Mouse (Mus musculus) liver, embryonic 12.5 days (tissue): ENCODE measurements around the gene Rgs14. TPM values are rescaled to one million over a fixed set of nuclear protein-coding genes. Genes with fewer than 3 reads are reported as not detected.

Experiments used
- ATAC-seq: fragments of 200-750 bp; cut with Nextera tagmentation; 2 replicates; pipeline ENCODE4 v1.8.0; 2017; ENCODE audit warnings: moderate number of reproducible peaks, mild to moderate bottlenecking, moderate library complexity
- H3K27ac ChIP-seq: fragments of 300-500 bp; sonication (generic); 2 replicates; pipeline ENCODE4 v1.5.1; 2016; ENCODE audit warnings: mild to moderate bottlenecking
- H3K27me3 ChIP-seq: fragments of 300-500 bp; sonication (generic); replicated peaks from 2 replicates; pipeline ENCODE4 v1.6.1; 2016; ENCODE audit warnings: mild to moderate bottlenecking, moderate library complexity
- H3K36me3 ChIP-seq: fragments of 300-500 bp; sonication (generic); 2 replicates; pipeline ENCODE4 v1.6.1; 2016; ENCODE audit warnings: mild to moderate bottlenecking, moderate library complexity
- H3K4me1 ChIP-seq: fragments of 300-500 bp; sonication (generic); 2 replicates; pipeline ENCODE4 v1.6.1; 2016
- H3K4me2 ChIP-seq: fragments of 300-500 bp; sonication (generic); 2 replicates; pipeline ENCODE4 v1.6.1; 2016; ENCODE audit warnings: mild to moderate bottlenecking, moderate library complexity
- H3K4me3 ChIP-seq: fragments of 300-500 bp; sonication (generic); 2 replicates; pipeline ENCODE4 v1.5.1; 2016; ENCODE audit warnings: mild to moderate bottlenecking, moderate library complexity
- H3K9ac ChIP-seq: fragments of 300-500 bp; sonication (generic); 2 replicates; pipeline ENCODE4 v1.6.1; 2016; ENCODE audit warnings: mild to moderate bottlenecking, moderate library complexity
- H3K9me3 ChIP-seq: fragments of 300-500 bp; sonication (generic); replicated peaks from 2 replicates; pipeline ENCODE4 v1.6.1; 2016; ENCODE audit warnings: mild to moderate bottlenecking, moderate library complexity
- WGBS: fragments of 180-500 bp; shearing (Covaris S2); methylation state at CpG from one replicate; pipeline ENCODE4 v1.1.7; 2016; ENCODE audit not compliant: insufficient replicate concordance; 5-methylcytosine and 5-hydroxymethylcytosine counted together
- polyA plus RNA-seq: library from polyadenylated mRNA; unstranded; fragments of >200 nt; fragmentation: Nextera tagmentation; extraction: Ambion mirVana; gene quantifications from 2 replicates; pipeline ENCODE4 v1.2.1, GENCODE M21; 2016

Rgs14 gene
- polyA plus RNA-seq, 1 experiment from 2014 or later, result 1.9 TPM

DNA sequence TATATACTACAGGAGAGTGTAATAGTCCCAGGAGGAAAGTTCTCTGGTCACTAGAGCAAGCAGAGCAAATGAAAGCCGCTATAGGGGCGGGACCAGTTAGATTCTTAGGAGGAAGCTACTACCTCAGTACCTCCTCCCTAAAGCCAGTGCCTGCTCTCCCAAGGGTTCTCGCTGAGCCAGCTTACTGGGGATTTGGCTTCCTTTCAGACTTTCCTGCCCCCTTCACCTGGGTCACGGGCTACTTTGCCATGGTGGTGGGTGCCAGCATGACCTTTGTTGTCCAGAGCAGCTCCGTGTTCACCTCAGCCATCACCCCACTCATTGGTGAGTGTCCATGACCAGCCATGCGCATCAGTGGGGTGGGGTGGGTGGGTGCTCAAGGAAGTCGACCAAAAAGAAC lies 42.3 kb downstream of the Rgs14 start:
- H3K4me2 ChIP-seq, result no peak overlapping the region
- peaks cover 89% of the 10 kb centered on the region for H3K27me3 ChIP-seq
- no peaks in the 10 kb centered on the region for H3K9me3 ChIP-seq
- WGBS, result 54% methylated on average over 7 of the region's 7 CpGs
- no peaks in the 10 kb centered on the region for H3K36me3 ChIP-seq
- peaks cover 16% of the 10 kb centered on the region for H3K4me1 ChIP-seq
- no peak overlapping the region for H3K4me3 ChIP-seq
- no peak for ATAC-seq
- H3K27ac ChIP-seq, result no peak overlapping the region
- H3K9ac ChIP-seq, result no peak overlapping the region

DNA sequence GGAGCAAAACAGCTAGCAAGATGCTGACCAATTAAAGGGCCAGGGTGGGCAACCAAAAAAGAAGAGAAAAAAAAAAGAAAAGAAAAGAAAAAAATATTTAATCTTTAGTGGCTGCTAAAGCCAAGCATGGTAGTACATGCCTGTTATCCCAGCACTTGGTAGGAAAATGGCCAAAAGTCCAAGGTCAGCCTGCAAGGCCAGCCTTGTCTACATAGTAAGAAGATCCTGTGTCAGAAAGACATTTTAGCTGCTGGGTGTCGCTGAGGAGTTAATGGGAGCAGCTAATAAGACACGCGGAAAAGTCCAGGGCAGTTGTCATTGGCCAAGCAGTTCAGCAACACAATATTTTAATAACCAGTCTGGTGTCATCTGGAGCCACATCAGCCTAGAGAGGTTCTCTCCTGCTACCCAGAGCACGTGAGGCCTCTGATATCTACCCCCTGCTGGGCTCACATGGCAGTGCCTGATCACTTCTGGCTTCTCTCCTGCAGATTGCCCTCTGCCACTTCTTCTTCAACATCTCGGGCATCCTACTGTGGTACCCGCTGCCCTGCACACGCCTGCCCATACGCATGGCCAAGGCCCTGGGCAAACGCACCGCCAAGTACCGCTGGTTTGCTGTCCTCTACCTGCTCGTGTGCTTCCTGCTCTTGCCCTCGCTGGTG lies 43.2 kb downstream of the Rgs14 start:
- Histone ChIP-seq H3K4me1 (peaks cover 16% of the 10 kb centered on the region), H3K36me3 (no peaks in the 10 kb centered on the region), H3K27ac (no peak overlapping the region), H3K4me3 (no peak overlapping the region), H3K9ac (no peak overlapping the region), H3K9me3 (no peaks in the 10 kb centered on the region), H3K27me3 (peaks cover 89% of the 10 kb centered on the region), H3K4me2 (no peak overlapping the region)
- WGBS, result 70% methylated on average over 13 of the region's 13 CpGs
- ATAC-seq, result no peak

DNA sequence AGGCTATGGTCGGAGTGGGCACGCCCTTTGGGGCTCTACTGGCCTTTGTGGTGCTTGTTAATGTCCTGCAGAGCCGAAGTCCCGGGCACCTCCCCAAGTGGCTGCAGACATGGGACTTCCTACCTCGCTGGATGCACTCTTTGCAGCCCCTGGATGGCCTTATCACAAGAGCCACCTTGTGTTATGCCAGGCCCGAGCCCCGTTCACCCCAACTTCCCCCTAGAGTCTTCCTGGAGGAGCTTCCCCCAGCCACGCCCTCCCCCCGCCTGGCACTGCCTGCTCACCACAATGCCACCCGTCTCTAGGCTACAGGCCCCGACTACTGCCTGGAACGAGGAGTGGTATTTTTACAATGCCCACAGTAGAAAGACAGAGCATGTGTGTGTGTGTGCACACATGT lies 43.8 kb downstream of the Rgs14 start:
- Histone ChIP-seq H3K4me3 (no peak overlapping the region), H3K27me3 (peaks cover 89% of the 10 kb centered on the region), H3K4me2 (no peak overlapping the region), H3K36me3 (no peaks in the 10 kb centered on the region), H3K9ac (no peak overlapping the region), H3K27ac (no peak overlapping the region), H3K9me3 (no peaks in the 10 kb centered on the region), H3K4me1 (peaks cover 22% of the 10 kb centered on the region)
- 28% methylated on average over 12 of the region's 12 CpGs for WGBS
- no peak for ATAC-seq

DNA sequence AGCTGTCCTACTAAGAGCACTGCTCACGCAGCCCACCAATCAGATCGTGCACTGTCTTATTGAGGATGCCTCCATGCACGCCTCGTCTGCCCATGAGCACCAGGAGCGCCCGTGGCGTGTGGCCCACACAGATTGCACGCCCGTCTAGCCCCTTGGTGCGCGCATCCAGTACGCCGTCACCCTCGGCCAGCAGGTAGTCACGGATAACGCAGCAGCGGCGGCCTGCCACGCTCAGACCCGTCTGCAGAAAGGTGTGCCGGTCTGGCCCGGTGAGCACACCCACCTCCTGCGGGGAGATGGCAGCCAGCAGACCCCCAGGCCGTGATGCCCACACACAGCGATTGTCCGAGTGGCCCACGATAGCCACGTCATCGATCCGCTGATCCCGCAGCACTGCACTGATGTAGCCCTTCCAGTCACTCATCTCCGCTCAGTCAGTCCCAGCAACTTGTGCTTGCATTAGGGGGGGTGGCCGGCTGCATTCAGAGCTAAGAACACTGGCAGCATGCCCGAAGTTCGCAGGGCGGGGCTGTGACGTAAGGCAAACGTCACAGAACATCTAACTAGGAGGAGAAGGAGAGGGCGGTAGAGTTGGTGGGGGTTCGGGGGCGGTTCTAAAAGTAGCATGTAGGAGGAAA lies 45.3 kb downstream of the Rgs14 start, which contains the start of gene Pfn3:
Pfn3 (minus strand) TSS at position 490 of the 638 bp plus-strand sequence.
- Histone ChIP-seq H3K4me3 (peak within 1 kb of the TSS; percentile 25), H3K36me3 (no peaks in the 10 kb centered on the region), H3K4me2 (peak within 1 kb of the TSS; percentile 48), H3K9me3 (no peaks in the 10 kb centered on the region), H3K27me3 (peaks cover 88% of the 10 kb centered on the region), H3K27ac (no peak within 1 kb of the TSS), H3K9ac (no peak within 1 kb of the TSS), H3K4me1 (peaks cover 24% of the 10 kb centered on the region)
- 14% methylated on average over 41 of the region's 41 CpGs for WGBS
- ATAC-seq, result no peak

DNA sequence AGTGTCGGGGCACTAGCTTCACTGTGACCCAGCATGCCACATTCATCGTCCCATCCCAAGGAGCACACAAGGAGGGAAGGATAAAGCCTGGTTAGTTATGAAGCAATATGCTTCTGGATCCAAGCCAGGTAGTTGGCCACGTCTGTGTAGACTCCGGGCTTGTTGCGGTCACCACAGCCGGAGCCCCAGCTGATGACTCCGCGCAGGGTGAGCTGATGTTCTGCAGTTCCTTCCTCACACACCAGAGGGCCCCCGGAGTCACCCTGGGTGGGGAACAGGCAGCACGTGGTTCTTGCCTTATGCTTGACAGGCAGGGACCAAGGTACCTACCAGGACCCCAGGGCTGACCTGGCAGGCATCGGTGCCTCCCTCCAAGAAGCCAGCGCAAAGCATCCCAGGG lies 48.5 kb downstream of the Rgs14 start:
- H3K9ac ChIP-seq, result no peak overlapping the region
- peaks cover 35% of the 10 kb centered on the region for H3K4me1 ChIP-seq
- no peak overlapping the region for H3K4me3 ChIP-seq
- 9% methylated on average over 12 of the region's 12 CpGs for WGBS
- H3K27me3 ChIP-seq, result peaks cover 88% of the 10 kb centered on the region
- H3K36me3 ChIP-seq, result no peaks in the 10 kb centered on the region
- ATAC-seq, result peak; percentile 58; the same call in 1 of the 2 replicates
- no peak overlapping the region for H3K27ac ChIP-seq
- 0 out of 2 replicates have a peak overlapping the region, but pooled peaks have one; percentile 2 for H3K4me2 ChIP-seq
- no peaks in the 10 kb centered on the region for H3K9me3 ChIP-seq

DNA sequence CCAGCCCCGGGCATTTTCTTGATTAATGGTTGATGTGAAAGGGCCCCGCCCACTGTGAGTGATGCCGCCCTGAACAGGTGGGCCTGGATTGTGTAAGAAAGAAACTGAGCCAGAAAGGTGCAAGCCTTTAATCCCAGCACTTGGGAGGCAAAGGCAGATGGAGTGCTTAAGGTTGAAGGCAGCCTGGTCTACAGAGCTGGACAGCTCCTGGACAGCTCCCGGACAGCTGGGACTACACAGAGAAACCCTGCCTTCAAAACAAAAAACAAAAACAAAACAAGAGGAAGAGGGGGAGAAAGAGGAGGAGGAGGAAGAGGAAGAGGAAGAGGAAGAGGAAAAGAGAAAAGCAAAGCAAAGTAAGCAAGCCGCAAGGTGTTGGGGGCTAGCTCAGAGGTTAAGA lies 49.6 kb downstream of the Rgs14 start:
- H3K36me3 ChIP-seq, result no peaks in the 10 kb centered on the region
- H3K9me3 ChIP-seq, result no peaks in the 10 kb centered on the region
- no peak overlapping the region for H3K27ac ChIP-seq
- peaks cover 83% of the 10 kb centered on the region for H3K27me3 ChIP-seq
- H3K4me2 ChIP-seq, result no peak overlapping the region
- 63% methylated on average over 5 of the region's 5 CpGs for WGBS
- H3K4me3 ChIP-seq, result no peak overlapping the region
- peaks cover 27% of the 10 kb centered on the region for H3K4me1 ChIP-seq
- no peak overlapping the region for H3K9ac ChIP-seq
- ATAC-seq, result no peak

DNA sequence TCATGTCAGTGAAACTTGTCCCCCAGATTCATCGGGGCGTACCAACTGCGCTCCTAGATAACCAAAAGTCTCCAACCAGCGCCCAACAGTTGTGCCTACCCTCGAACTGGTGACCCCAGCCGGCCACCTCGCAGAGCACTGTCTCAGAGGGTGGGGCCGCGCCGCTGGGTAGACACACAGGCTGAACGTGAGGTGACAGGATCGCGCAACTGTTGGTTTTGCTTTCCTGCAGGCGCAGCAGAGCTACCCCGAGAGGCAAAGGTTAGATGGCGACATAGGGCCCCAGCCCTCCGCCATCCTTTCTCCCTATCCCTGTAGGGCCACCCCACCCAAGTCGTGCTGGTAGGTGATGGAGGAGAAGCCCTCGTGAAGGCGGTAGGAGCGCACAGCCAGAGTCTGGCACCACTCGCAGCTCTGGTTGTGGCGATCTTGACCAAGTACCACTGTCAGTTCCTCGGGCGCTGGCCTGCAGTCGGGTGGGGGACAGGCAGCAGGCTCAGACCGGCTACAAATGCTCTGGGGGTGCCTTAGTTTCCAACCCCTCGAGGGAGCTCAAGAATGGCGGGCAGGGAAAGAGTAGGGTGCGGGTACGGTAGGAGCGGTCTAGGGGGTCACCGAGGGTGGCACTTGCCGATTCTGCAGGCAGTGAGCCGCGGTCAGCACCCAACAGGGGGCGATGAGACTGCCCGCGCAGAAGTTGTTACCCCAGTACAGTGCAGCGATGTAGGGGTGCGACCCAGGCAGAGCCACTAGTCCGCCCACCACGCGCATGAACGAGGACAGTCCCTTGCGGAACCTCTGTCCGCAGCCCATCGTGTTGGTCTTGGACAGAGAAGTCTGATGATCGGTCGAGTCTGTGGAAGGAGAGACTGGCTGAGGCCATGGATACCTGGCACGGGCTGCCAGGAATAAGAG lies 50.7 kb downstream of the Rgs14 start:
- peaks cover 21% of the 10 kb centered on the region for H3K4me1 ChIP-seq
- no peak overlapping the region for H3K4me3 ChIP-seq
- no peak overlapping the region for H3K4me2 ChIP-seq
- peak; percentile 31; the same call in 1 of the 2 replicates for ATAC-seq
- no peak overlapping the region for H3K9ac ChIP-seq
- 23% methylated on average over 51 of the region's 51 CpGs for WGBS
- no peak overlapping the region for H3K27ac ChIP-seq
- no peaks in the 10 kb centered on the region for H3K36me3 ChIP-seq
- no peaks in the 10 kb centered on the region for H3K9me3 ChIP-seq
- H3K27me3 ChIP-seq, result peaks cover 77% of the 10 kb centered on the region

DNA sequence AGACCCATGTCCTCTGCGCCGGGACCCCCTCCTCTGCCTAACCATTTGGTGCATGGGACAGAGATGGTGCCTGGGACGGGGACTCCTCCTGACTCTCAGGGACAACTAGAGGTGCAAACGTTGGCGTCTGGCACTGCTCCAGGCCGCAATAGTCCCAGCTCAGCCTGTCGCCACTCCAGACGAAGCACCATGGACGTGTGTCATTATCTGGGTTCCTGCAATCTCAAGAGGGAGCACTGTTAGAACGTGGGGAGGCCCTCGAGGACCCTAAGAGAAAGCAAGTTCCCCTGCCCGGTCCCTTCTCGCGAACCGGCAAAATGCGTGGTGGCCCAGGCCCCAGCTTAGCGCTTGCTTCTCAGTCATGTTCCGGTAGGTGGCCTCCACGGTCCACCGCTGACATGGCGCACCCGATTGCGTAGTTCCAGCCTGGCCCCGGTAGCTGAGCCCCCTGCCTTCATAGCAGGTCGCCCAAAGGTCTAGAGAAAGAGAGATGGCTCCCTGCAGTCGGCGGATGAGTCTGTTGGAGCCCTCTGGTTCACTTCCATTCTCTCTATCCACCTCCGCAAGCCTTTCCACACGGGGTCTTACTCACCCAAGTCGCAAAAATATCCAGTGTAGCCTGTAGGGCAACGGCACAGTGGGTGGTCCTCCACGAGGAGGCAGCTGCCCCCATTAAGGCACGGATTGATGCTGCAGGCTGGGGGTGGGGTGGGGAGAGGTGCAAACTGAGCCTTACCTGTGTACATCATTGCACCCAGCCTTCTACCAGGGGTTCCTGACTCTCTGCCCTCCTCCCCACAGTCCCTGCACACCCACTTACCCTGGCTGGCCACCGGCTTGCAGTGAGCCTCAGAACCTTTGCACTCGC lies 51.6 kb downstream of the Rgs14 start:
- no peak for ATAC-seq
- peaks cover 77% of the 10 kb centered on the region for H3K27me3 ChIP-seq
- WGBS, result 8% methylated on average over 35 of the region's 35 CpGs

DNA sequence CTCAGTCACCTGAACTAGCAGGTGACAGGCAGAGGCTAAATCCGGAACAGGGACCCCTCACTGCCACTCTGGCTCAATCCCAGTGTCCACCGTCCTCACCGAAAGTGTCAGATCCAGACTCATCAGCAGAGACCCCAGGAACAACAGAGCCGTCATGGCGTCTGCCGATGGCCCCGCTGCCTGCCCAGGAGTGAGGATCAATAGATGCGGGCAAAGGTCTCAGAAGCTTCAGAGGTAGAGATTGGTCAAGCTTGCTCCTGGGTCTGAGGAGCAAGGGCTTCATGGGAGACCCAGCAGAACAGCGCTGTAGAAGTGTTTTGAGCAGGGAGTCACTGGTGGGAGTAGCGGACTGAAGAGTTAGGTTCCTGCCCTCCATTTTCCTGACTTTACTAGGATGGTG lies 57.1 kb downstream of the Rgs14 start, which contains the start of gene F12:
F12 (minus strand) TSS at position 181 of the 400 bp plus-strand sequence.
- Histone ChIP-seq H3K4me1 (0 out of 2 replicates have a peak, but pooled peaks cover 5% of the 10 kb centered on the region), H3K4me2 (peak within 1 kb of the TSS; percentile 40), H3K4me3 (peak within 1 kb of the TSS; percentile 28), H3K36me3 (no peaks in the 10 kb centered on the region), H3K27me3 (peaks cover 38% of the 10 kb centered on the region), H3K9ac (peak within 1 kb of the TSS; percentile 22; the same call in 1 of the 2 replicates), H3K27ac (0 out of 2 replicates have a peak within 1 kb of the TSS, but pooled peaks have one; percentile 6), H3K9me3 (no peaks in the 10 kb centered on the region)
- 71% methylated on average over 10 of the region's 10 CpGs for WGBS
- no peak for ATAC-seq

More for the DNA sequence above, 51.6 kb downstream of the Rgs14 start:
- peak overlapping the region; percentile 22; the same call in 1 of the 2 replicates for H3K4me2 ChIP-seq
- H3K9me3 ChIP-seq, result no peaks in the 10 kb centered on the region
- H3K9ac ChIP-seq, result no peak overlapping the region
- peaks cover 20% of the 10 kb centered on the region for H3K4me1 ChIP-seq
- no peaks in the 10 kb centered on the region for H3K36me3 ChIP-seq
- no peak overlapping the region for H3K4me3 ChIP-seq
- no peak overlapping the region for H3K27ac ChIP-seq

DNA sequence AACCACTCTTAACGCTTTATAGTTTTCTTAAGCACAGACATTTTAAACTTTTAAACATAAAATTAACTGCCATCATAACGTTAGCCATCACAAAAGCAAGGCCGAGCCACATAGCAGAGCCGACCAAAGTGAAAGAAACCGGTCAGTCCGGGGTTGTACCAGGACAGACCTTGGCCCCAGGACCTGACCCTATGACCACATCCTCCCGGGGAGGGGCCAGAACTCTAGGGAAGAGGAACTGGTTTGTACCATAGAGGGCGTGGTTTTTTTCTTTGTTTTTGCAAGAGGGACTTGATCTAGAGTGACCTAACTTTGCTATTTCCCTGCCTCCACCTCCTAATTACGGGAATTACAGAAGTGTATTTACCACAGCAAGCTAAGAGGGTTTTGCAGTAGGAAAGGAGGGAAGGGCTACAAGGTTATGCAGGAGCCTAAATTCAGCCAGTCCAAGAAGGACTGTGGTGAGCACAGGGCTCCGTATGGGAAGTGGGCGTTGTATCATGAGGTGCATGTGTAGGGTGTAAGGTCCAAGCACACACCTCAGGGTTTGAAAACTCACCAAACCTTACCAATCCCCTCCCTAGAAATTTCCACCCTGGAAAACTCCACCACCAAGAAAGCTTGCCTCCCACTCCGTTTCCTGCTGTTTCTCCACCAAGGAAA lies 59.8 kb downstream of the Rgs14 start:
- H3K4me3 ChIP-seq, result no peak overlapping the region
- H3K27ac ChIP-seq, result peak overlapping the region; percentile 65; the same call in 1 of the 2 replicates
- H3K27me3 ChIP-seq, result peaks cover 17% of the 10 kb centered on the region; the same call in 1 of the 2 replicates
- H3K36me3 ChIP-seq, result no peaks in the 10 kb centered on the region
- ATAC-seq, result peak; percentile 69
- peak overlapping the region; percentile 18 for H3K4me2 ChIP-seq
- 36% methylated on average over 12 of the region's 12 CpGs for WGBS
- no peak overlapping the region for H3K9ac ChIP-seq
- 0 out of 2 replicates have a peak, but pooled peaks cover 5% of the 10 kb centered on the region for H3K4me1 ChIP-seq
- H3K9me3 ChIP-seq, result no peaks in the 10 kb centered on the region
